Mouse (Mus musculus) CH12.LX (cell line): ENCODE measurements around the gene Lcn4. TPM values are rescaled to one million over a fixed set of nuclear protein-coding genes. Genes with fewer than 3 reads are reported as not detected.
A peak's percentile ranks its signal among the peaks of the same experiment; 100 is the strongest.

Experiments
- DNase-seq: peaks from one replicate; pipeline ENCODE4 v3.0.0-alpha.2; 2013; ENCODE audit errors: extremely low read depth
- H3K27ac ChIP-seq: 2 replicates; pipeline ENCODE4 v1.5.1; 2012; ENCODE audit warnings: low read depth, mild to moderate bottlenecking, control low read depth, moderate library complexity; ENCODE audit not compliant: insufficient read depth
- H3K27me3 ChIP-seq: replicated peaks from 2 replicates; pipeline ENCODE3; 2012; ENCODE audit warnings: inconsistent platforms
- H3K36me3 ChIP-seq, 2 experiments: replicated peaks in 1 of 2; 2 replicates each; pipeline versions ENCODE3 to v1.6.1; 2012; ENCODE audit warnings: inconsistent platforms in 1 of 2, low read length in 1 of 2, mild to moderate bottlenecking in 1 of 2, mixed read lengths in 1 of 2, moderate library complexity in 1 of 2; ENCODE audit not compliant: control insufficient read depth in 1 of 2, insufficient read depth in 1 of 2
- H3K4me1 ChIP-seq, 2 experiments: 2 replicates each; pipeline ENCODE4 v1.6.1; 2012; ENCODE audit warnings: inconsistent platforms in 1 of 2, moderate library complexity in 1 of 2; ENCODE audit not compliant: insufficient read depth in 2 of 2, control insufficient read depth in 1 of 2
- H3K4me2 ChIP-seq: 2 replicates; pipeline ENCODE4 v1.6.1; 2012; ENCODE audit warnings: low read depth, mild to moderate bottlenecking, control low read depth; ENCODE audit not compliant: poor library complexity, insufficient read depth, severe bottlenecking
- H3K4me3 ChIP-seq, 3 experiments: fragments of 150-350 bp in 1 of 3; sonication (generic) in 1 of 3; replicated peaks in 1 of 3; 2 replicates each; pipeline versions ENCODE3 to v1.5.1; 2011 to 2012; ENCODE audit warnings: low read depth in 2 of 3, low read length in 2 of 3, mild to moderate bottlenecking in 2 of 3, moderate library complexity in 2 of 3, control low read depth in 1 of 3, improper control_type of control experiment in 1 of 3, inconsistent platforms in 1 of 3, mixed read lengths in 1 of 3; ENCODE audit not compliant: poor library complexity in 1 of 3
- H3K79me2 ChIP-seq: replicated peaks from 2 replicates; pipeline ENCODE4 v1.6.1; 2012; ENCODE audit warnings: mild to moderate bottlenecking, moderate library complexity; ENCODE audit not compliant: control insufficient read depth, poor library complexity, insufficient read depth, severe bottlenecking; ENCODE audit errors: extremely low read depth
- H3K9ac ChIP-seq: 2 replicates; pipeline ENCODE4 v1.6.1; 2012; ENCODE audit warnings: low read depth, mild to moderate bottlenecking, control low read depth, moderate library complexity; ENCODE audit not compliant: insufficient read depth
- H3K9me3 ChIP-seq: replicated peaks from 2 replicates; pipeline ENCODE3; 2012; ENCODE audit warnings: low read length, inconsistent platforms, mixed read lengths
- BHLHE40 ChIP-seq: IDR thresholded peaks from 2 replicates; pipeline ENCODE4 v1.6.1; 2011; ENCODE audit warnings: mild to moderate bottlenecking, low read depth, low read length, improper control_type of control experiment
- CTCF ChIP-seq, 2 experiments: IDR thresholded peaks in 1 of 2; conservative IDR thresholded peaks in 1 of 2; 2 replicates each; pipeline ENCODE4 v1.5.1; 2011 to 2012; ENCODE audit warnings: low read depth in 2 of 2, low read length in 2 of 2, improper control_type of control experiment in 1 of 2, inconsistent platforms in 1 of 2, mild to moderate bottlenecking in 1 of 2, moderate library complexity in 1 of 2
- EP300 ChIP-seq: IDR thresholded peaks from 2 replicates; pipeline ENCODE4 v1.6.1; 2011; ENCODE audit warnings: low read length, improper control_type of control experiment
- ETS1 ChIP-seq: conservative IDR thresholded peaks from 2 replicates; pipeline ENCODE4 v1.6.1; 2012; ENCODE audit warnings: low read depth, mild to moderate bottlenecking, inconsistent platforms, low read length, improper control_type of control experiment, moderate library complexity
- MAX ChIP-seq: IDR thresholded peaks from 2 replicates; pipeline ENCODE4 v1.6.1; 2011; ENCODE audit warnings: low read length, improper control_type of control experiment
- MXI1 ChIP-seq: IDR thresholded peaks from 2 replicates; pipeline ENCODE4 v1.6.1; 2011; ENCODE audit warnings: mild to moderate bottlenecking, low read depth, low read length, improper control_type of control experiment
- MYC ChIP-seq: IDR thresholded peaks from 2 replicates; pipeline ENCODE4 v1.6.1; 2011; ENCODE audit warnings: low read depth, mild to moderate bottlenecking, improper control_type of control experiment, low read length
- PAX5 ChIP-seq: IDR thresholded peaks from 2 replicates; pipeline ENCODE4 v1.6.1; 2012; ENCODE audit warnings: low read length, inconsistent platforms, mixed read lengths
- POLR2A ChIP-seq: IDR thresholded peaks from 2 replicates; pipeline ENCODE4 v1.6.1; 2011; ENCODE audit warnings: low read depth, mild to moderate bottlenecking, improper control_type of control experiment, low read length
- POLR2AphosphoS2 ChIP-seq: IDR thresholded peaks from 2 replicates; pipeline ENCODE4 v1.6.1; 2011; ENCODE audit warnings: low read depth, low read length, improper control_type of control experiment
- RCOR1 ChIP-seq: conservative IDR thresholded peaks from 2 replicates; pipeline ENCODE4 v1.6.1; 2012; ENCODE audit warnings: low read depth, mild to moderate bottlenecking, inconsistent platforms, low read length, improper control_type of control experiment
- UBTF ChIP-seq: IDR thresholded peaks from 2 replicates; pipeline ENCODE4 v1.6.1; 2012; ENCODE audit warnings: low read depth, mild to moderate bottlenecking, inconsistent platforms, low read length, improper control_type of control experiment, moderate library complexity
- ZMIZ1 ChIP-seq: IDR thresholded peaks from 2 replicates; pipeline ENCODE4 v1.6.1; 2012; ENCODE audit warnings: low read depth, mild to moderate bottlenecking, inconsistent platforms, low read length, improper control_type of control experiment
- dilution Hi-C: fragments of 300-500 bp; cut with MboI; formaldehyde crosslinking; loops from 2 replicates; pipeline ENCODE4 v1.14.3; 2020; ENCODE audit warnings: low sequenced_read_pairs; ENCODE audit not compliant: extremely low pct_unique_long_range_greater_than_20kb, extremely low pct_ligation_motif_present
- in situ Hi-C: fragments of 300-500 bp; cut with MboI; formaldehyde crosslinking; loops from 3 replicates; pipeline ENCODE4 v1.14.3; 2019; ENCODE audit warnings: low sequenced_read_pairs, low pct_ligation_motif_present, low pct_unique_long_range_greater_than_20kb, mixed read lengths
- polyA plus RNA-seq: library from polyadenylated mRNA; unstranded; fragments of >175 nt; gene quantifications from 2 replicates; pipeline ENCODE4 v1.2.1, GENCODE M21; 2012; ENCODE audit warnings: low read depth; ENCODE audit not compliant: insufficient read length
- total RNA-seq, 2 experiments: library from RNA; depleted of rRNA; stranded (reverse); fragments of 300-350 nt in 1 of 2; fragments of >200 nt in 1 of 2; gene quantifications; 2 replicates each; pipeline ENCODE4 v1.2.3; 2012 to 2014

Lcn4 gene
- total and polyA plus RNA-seq, 3 experiments = not detected

DNA sequence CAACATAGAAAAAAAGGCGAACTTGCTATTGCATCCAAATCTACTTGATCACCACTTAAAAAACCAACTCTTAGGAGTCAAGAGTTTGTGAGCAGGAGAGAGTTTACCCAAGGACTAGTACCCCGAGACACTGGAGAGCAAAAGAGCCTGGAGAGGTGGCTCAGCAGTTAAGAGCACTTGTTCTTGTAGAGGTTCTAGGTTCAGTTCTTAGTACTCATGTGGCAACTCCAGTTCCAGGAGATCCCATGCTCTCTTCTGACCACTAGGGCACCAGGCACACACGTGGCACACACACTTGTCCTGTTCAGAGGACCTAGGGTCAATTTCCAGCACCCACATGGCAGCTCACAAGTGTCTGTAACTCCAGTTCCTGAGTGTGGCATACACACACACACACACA is 45.0 kb downstream of the Lcn4 start:
- dilution Hi-C loops = no loop called here
- DNase-seq = no peak
- TF ChIP-seq MXI1 (no peak), UBTF (no peak), POLR2AphosphoS2 (no peak), MAX (peak; percentile 71), EP300 (no peak), CTCF (conservative IDR thresholded peaks at IDR 0.05 in 1 of 2, IDR thresholded peaks at IDR 0.05 in 1 of 2; ENCODE audit: low read depth in 2 of 2, low read length in 2 of 2) (no peak), ZMIZ1 (no peak), MYC (peak; percentile 71), RCOR1 (no peak), BHLHE40 (0 out of 2 replicates have a peak, but pooled peaks have one; percentile 23), ETS1 (no peak)

DNA sequence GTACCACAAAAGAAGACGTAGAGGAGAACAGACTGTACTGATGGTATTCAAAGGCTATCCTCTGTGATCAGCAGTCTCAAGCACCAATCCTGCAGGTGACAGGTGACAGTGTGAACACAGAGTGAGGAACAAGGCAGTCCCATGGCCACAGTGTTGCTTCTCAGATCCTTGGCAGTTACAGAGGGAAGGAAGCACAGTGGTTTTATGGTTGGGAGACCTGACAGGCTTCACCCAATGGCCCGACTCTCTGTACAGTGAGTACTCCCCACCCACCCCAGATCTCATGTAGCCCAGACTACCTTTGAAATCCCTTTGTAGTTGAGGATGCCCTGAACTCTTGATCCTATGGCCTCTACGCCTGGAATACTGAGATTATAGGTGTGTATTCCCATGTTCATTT is 45.7 kb downstream of the Lcn4 start:
- Histone ChIP-seq H3K4me3 (no peak overlapping the region), H3K79me2 (no peaks in the 10 kb centered on the region), H3K36me3 (no peaks in the 10 kb centered on the region), H3K9me3 (no peaks in the 10 kb centered on the region), H3K27ac (no peak overlapping the region), H3K4me2 (no peak overlapping the region), H3K9ac (no peak overlapping the region), H3K27me3 (peaks cover 28% of the 10 kb centered on the region), H3K4me1 (peaks cover 0 to under 1% of the 10 kb centered on the region in 2 experiments; a peak in 1 of 4 replicates)
- dilution Hi-C loops (no loop called here), in situ Hi-C loops (no loop called here)
- no peak for TF ChIP-seq POLR2A
- no peak for DNase-seq

More for the DNA sequence above, 45.0 kb downstream of the Lcn4 start:
- in situ Hi-C loops = no loop called here
- Histone ChIP-seq H3K4me3 (no peak overlapping the region), H3K9me3 (no peaks in the 10 kb centered on the region), H3K27me3 (peaks cover 28% of the 10 kb centered on the region), H3K4me2 (no peak overlapping the region), H3K4me1 (peaks cover 3 to 7% of the 10 kb centered on the region in 2 experiments), H3K9ac (no peak overlapping the region), H3K27ac (no peak overlapping the region), H3K79me2 (no peaks in the 10 kb centered on the region), H3K36me3 (no peaks in the 10 kb centered on the region)

DNA sequence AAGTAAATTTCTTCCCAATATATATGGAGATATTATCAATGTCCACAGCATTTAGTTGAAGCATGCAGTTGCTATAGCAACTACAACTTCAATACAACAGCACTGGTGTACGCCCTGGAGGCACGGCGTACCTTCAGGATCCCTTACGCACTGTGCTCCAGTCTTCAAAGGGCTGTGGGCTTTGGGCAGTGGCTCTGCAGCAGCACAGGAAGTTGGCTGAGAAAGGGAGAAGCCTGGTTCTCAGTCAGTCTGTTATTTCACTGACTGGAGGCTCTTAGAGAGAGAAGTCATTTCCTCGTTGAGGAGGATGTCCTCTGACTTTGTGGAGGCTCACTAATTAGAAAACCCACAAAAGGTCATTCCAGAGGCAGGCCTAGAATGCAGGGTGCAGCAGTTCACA is 48.1 kb downstream of the Lcn4 start:
- H3K4me3 ChIP-seq = no peak overlapping the region
- H3K4me1 ChIP-seq = no peaks in the 10 kb centered on the region
- no peaks in the 10 kb centered on the region for H3K36me3 ChIP-seq
- dilution Hi-C loops (no loop called here), in situ Hi-C loops (no loop called here)
- H3K79me2 ChIP-seq = no peaks in the 10 kb centered on the region
- H3K27me3 ChIP-seq = peaks cover 28% of the 10 kb centered on the region
- no peaks in the 10 kb centered on the region for H3K9me3 ChIP-seq
- no peak for TF ChIP-seq PAX5
- H3K27ac ChIP-seq = no peak overlapping the region
- H3K4me2 ChIP-seq = no peak overlapping the region
- DNase-seq = no peak
- no peak overlapping the region for H3K9ac ChIP-seq
